Mouse (Mus musculus): Measurements from ENCODE around the gene Tmem59. TPM values are rescaled to one million over a fixed set of nuclear protein-coding genes. Genes with fewer than 3 reads are reported as not detected.

The Tmem59 gene
- polyA plus RNA-seq, 1 experiment from 2014 or later, result 334 TPM

DNA sequence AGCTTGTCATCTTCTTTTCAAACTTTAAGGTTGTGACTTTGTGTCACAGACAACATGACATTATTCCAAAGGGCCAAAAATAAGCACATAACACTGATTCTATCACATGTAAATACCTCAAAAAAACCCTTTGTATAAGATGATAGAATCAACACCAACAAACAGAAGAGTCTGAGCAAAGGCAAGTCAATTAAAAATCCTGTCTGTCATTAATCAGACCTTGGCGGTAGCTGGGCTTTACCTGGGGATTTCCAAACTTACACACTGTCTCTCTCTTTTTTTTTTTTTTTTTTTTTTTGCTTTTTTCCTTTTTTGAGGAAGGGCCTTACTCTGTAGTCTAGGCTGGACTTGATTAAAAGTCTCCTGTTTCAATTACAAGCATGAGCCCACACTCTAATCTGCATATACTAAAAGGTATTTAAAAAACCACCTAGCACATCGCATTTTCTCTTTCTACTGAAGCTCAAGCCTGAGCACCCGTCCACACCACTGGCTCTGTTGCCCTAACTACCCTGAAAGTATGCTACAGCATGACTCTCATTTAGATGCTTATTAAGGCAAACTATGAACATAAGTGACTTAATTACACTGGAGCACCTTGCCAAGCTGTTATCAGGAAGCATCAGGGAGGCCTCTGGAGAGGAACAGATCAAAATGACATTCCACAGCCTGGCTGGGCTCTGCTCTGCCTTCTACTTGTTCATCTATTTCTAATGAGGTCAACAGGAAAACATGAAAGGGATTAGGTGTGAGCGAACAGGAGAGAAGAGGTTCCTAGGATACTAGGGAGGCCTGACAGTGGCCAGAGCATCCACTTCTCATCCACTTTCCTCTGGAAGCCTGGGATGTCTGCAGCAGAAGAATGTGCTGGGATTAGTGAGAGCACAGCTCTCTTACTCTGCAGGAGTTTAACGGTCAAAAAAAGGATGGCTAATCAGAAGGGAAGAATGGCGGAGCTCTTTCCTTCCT lies 65.5 kb downstream of the Tmem59 start:
- no peak overlapping the region; the same call in 1 of the 2 replicates for H3K4me2 ChIP-seq
- H3K36me3 ChIP-seq, result peaks cover 45% of the 10 kb centered on the region
- H3K9ac ChIP-seq, result no peak overlapping the region
- no peak overlapping the region for H3K4me3 ChIP-seq
- H3K9me3 ChIP-seq (replicated peaks), result no peaks in the 10 kb centered on the region
- H3K27ac ChIP-seq (ENCODE audit: poor library complexity, severe bottlenecking), result peak overlapping the region; percentile 11
- no peak for ATAC-seq (ENCODE audit: insufficient number of reproducible peaks, low FRiP score)
- 59% methylated on average over 6 of the region's 6 CpGs for WGBS
- peaks cover 37% of the 10 kb centered on the region for H3K4me1 ChIP-seq (replicated peaks)
- no peaks in the 10 kb centered on the region for H3K27me3 ChIP-seq (replicated peaks)

DNA sequence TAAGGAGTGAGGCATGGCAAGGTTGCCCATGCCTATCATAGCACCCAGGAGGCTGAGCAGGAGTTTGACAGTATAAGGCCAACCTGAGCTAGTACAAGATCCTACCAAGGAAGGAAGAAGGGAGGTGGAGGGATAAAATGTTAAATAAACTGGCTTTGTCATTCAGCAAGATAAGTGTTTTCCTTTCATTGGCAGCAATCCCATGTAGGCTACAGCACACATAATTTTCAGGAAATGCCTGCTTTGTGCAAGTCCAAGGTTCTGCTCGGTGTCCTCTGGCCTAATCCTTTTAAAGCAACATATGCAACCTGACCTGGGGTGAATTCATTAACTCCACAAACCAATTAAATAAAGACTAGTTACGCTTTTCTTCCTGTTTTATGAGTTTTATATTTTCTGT lies 67.2 kb downstream of the Tmem59 start:
- no peak; the same call in 1 of the 2 replicates for ATAC-seq (ENCODE audit: insufficient number of reproducible peaks, low FRiP score)
- H3K27ac ChIP-seq (ENCODE audit: poor library complexity, severe bottlenecking), result peak overlapping the region; percentile 80; the same call in 1 of the 2 replicates
- peaks cover 29% of the 10 kb centered on the region for H3K36me3 ChIP-seq
- H3K4me3 ChIP-seq, result no peak overlapping the region
- no peaks in the 10 kb centered on the region for H3K27me3 ChIP-seq (replicated peaks)
- 56% methylated on average over 2 of the region's 2 CpGs for WGBS
- no peak overlapping the region for H3K4me2 ChIP-seq
- H3K4me1 ChIP-seq (replicated peaks), result peaks cover 53% of the 10 kb centered on the region
- no peaks in the 10 kb centered on the region for H3K9me3 ChIP-seq (replicated peaks)
- H3K9ac ChIP-seq, result no peak overlapping the region

DNA sequence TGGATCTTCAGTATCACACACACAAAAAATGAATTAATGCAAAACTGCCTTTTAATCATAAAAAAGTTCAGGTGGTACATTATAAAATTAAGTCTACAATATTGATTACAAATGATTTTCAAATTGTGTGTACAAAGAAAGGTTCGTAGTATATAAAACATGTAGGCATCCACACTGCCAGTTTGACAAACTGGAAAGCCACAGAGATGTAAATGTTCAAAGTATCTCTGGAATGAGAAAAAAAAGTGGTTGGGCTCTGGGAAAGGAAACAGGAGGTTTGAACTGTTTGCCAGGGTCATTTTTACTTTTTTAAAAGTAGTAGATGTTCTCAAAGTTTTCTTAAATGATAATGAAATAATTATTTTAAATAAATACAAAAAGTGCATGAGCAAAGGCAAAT lies 67.8 kb downstream of the Tmem59 start:
- peaks cover 58% of the 10 kb centered on the region for H3K4me1 ChIP-seq (replicated peaks)
- no peak for ATAC-seq (ENCODE audit: insufficient number of reproducible peaks, low FRiP score)
- peak overlapping the region; percentile 80 for H3K27ac ChIP-seq (ENCODE audit: poor library complexity, severe bottlenecking)
- WGBS, result 25% methylated on average over 1 of the region's 1 CpGs
- H3K4me2 ChIP-seq, result no peak overlapping the region
- H3K27me3 ChIP-seq (replicated peaks), result no peaks in the 10 kb centered on the region
- H3K36me3 ChIP-seq, result peaks cover 23% of the 10 kb centered on the region
- no peaks in the 10 kb centered on the region for H3K9me3 ChIP-seq (replicated peaks)
- no peak overlapping the region for H3K9ac ChIP-seq
- no peak overlapping the region for H3K4me3 ChIP-seq

DNA sequence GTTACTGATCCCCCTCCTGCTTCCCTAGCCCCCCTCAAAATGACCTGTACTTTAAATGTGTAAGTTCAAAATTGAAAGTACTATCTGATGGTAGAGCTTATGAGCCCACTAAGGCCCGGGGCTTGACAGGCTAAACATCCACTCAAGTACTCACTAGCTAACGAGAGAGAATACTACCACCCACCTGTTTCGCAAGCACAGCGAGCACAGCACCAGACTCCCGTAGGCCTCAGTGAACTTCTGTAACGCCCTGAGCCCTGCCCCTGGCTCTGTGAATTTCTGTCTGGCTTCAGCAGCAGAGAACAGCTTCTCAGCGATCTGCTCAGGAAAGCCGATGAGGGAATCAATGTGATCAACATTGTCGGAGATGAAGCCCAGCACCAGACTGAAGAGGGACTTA lies 68.9 kb downstream of the Tmem59 start:
- Histone ChIP-seq H3K4me2 (no peak overlapping the region), H3K27ac (ENCODE audit: poor library complexity, severe bottlenecking) (no peak overlapping the region), H3K4me3 (no peak overlapping the region), H3K4me1 (replicated peaks) (peaks cover 64% of the 10 kb centered on the region), H3K9me3 (replicated peaks) (no peaks in the 10 kb centered on the region), H3K27me3 (replicated peaks) (no peaks in the 10 kb centered on the region), H3K9ac (no peak overlapping the region), H3K36me3 (peaks cover 13% of the 10 kb centered on the region)
- no peak for ATAC-seq (ENCODE audit: insufficient number of reproducible peaks, low FRiP score)
- 69% methylated on average over 9 of the region's 9 CpGs for WGBS

DNA sequence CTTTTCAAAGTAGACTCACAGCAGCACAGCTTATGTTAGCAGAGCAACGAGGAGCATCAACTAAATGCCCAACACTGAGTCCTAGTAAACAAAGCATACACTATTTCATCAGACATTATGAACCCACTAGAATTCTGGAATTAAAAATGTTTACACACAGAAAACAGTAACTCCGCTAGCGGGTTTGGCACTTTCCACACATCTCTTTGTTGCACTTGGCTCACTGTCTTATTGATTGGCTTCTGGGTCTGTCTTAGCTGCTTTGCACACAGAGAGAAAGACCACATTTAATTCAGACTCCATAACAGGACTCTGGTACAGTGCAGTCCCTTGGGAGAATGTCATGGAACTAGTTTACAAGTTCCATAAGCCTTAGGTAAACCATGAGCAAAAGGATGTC lies 69.9 kb downstream of the Tmem59 start:
- no peak overlapping the region for H3K4me3 ChIP-seq
- H3K27me3 ChIP-seq (replicated peaks), result no peaks in the 10 kb centered on the region
- H3K27ac ChIP-seq (ENCODE audit: poor library complexity, severe bottlenecking), result no peak overlapping the region
- H3K4me2 ChIP-seq, result no peak overlapping the region
- peaks cover 67% of the 10 kb centered on the region for H3K4me1 ChIP-seq (replicated peaks)
- no peaks in the 10 kb centered on the region for H3K9me3 ChIP-seq (replicated peaks)
- peaks cover 7% of the 10 kb centered on the region for H3K36me3 ChIP-seq
- WGBS, result 90% methylated on average over 3 of the region's 3 CpGs
- H3K9ac ChIP-seq, result no peak overlapping the region
- no peak for ATAC-seq (ENCODE audit: insufficient number of reproducible peaks, low FRiP score)

DNA sequence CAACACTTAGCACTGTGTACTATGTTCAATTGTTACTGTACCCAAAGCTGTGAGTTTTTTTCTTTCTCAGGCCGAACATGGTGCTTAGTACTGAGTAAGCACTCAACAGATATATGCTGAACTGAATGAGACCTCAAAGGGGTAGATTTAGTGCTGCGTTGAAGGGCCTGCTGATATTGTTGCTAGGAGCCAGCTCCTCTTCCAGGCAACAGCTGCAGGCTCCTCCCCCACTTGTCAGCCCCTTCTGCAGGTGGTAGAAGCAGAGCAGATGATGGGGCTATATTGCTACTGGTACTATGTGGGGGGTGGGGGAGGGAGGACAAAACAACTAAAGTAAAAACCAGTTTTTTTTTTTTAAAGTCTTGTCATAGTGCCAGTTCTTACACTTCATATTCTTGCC lies 71.3 kb downstream of the Tmem59 start:
- Histone ChIP-seq H3K9me3 (replicated peaks) (no peaks in the 10 kb centered on the region), H3K27me3 (replicated peaks) (no peaks in the 10 kb centered on the region), H3K27ac (ENCODE audit: poor library complexity, severe bottlenecking) (peak overlapping the region; percentile 44), H3K4me2 (peak overlapping the region; percentile 7; the same call in 1 of the 2 replicates), H3K4me3 (no peak overlapping the region), H3K9ac (no peak overlapping the region), H3K4me1 (replicated peaks) (peaks cover 60% of the 10 kb centered on the region), H3K36me3 (0 out of 2 replicates have a peak, but pooled peaks cover 5% of the 10 kb centered on the region)
- WGBS, result 21% methylated on average over 2 of the region's 2 CpGs
- ATAC-seq (ENCODE audit: insufficient number of reproducible peaks, low FRiP score), result no peak

DNA sequence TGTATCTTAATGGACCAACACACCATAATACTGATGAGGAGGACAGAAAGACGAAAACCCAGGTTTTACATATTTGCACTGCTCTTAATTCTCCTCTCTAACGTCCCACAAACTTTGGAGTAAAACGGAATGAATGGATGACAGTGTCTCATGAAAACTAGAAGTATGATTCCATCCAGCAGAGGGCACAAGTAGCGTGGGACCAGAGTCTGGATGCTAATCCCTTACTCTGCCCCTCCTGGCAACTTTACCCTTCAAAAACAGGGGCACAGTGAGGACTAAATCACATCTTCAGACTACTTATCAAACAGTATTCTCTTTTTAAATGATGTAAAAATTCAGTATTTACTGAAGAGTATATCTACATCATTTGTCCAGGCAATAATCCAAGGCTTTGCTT lies 72.3 kb downstream of the Tmem59 start:
- Histone ChIP-seq H3K4me2 (no peak overlapping the region), H3K4me1 (replicated peaks) (peaks cover 56% of the 10 kb centered on the region), H3K27ac (ENCODE audit: poor library complexity, severe bottlenecking) (no peak overlapping the region), H3K27me3 (replicated peaks) (no peaks in the 10 kb centered on the region), H3K36me3 (no peaks in the 10 kb centered on the region), H3K9ac (no peak overlapping the region), H3K4me3 (no peak overlapping the region), H3K9me3 (replicated peaks) (no peaks in the 10 kb centered on the region)
- ATAC-seq (ENCODE audit: insufficient number of reproducible peaks, low FRiP score), result no peak
- WGBS, result 22% methylated on average over 4 of the region's 4 CpGs

Other genes starting within 250 kb of the Tmem59 start
- gene Mrpl37, start 111.5 kb upstream of the Tmem59 start, polyA plus RNA-seq (2016; fragmentation: Nextera tagmentation; extraction: Ambion mirVana), result 84.4 and 87.0 TPM in 2 replicates
- gene Cyb5rl, start 111.4 kb upstream of the Tmem59 start, polyA plus RNA-seq (2016; fragmentation: Nextera tagmentation; extraction: Ambion mirVana), result 4.5 and 5.9 TPM in 2 replicates
- gene Cdcp2, start 81.5 kb upstream of the Tmem59 start, polyA plus RNA-seq (2016; fragmentation: Nextera tagmentation; extraction: Ambion mirVana), result not detected in 2 replicates
- 15.8 and 28.3 TPM in 2 replicates for gene Tceanc2, start 717 bp downstream of the Tmem59 start, polyA plus RNA-seq (2016; fragmentation: Nextera tagmentation; extraction: Ambion mirVana)
- not detected in 2 replicates for gene Ldlrad1, start 30.8 kb downstream of the Tmem59 start, polyA plus RNA-seq (2016; fragmentation: Nextera tagmentation; extraction: Ambion mirVana)
- 60.2 and 63.5 TPM in 2 replicates for gene Lrrc42, start 75.1 kb downstream of the Tmem59 start, polyA plus RNA-seq (2016; fragmentation: Nextera tagmentation; extraction: Ambion mirVana)
- 44.4 and 47.1 TPM in 2 replicates for gene Hspb11, start 75.2 kb downstream of the Tmem59 start, polyA plus RNA-seq (2016; fragmentation: Nextera tagmentation; extraction: Ambion mirVana)
- gene Dio1, start 128.8 kb downstream of the Tmem59 start, polyA plus RNA-seq (2016; fragmentation: Nextera tagmentation; extraction: Ambion mirVana), result not detected in 2 replicates
- 38.0 and 39.5 TPM in 2 replicates for gene Yipf1, start 136.0 kb downstream of the Tmem59 start, polyA plus RNA-seq (2016; fragmentation: Nextera tagmentation; extraction: Ambion mirVana)
- gene Ndc1, start 189.4 kb downstream of the Tmem59 start, polyA plus RNA-seq (2016; fragmentation: Nextera tagmentation; extraction: Ambion mirVana), result 32.5 and 34.2 TPM in 2 replicates